Mouse (Mus musculus) neural tube, embryonic 11.5 days (tissue): ENCODE data around the gene Lsm4. TPM values are rescaled to one million over a fixed set of nuclear protein-coding genes. Genes with fewer than 3 reads are reported as not detected.

Source experiments
- ATAC-seq: fragments of 200-750 bp; cut with Nextera tagmentation; 2 replicates; pipeline ENCODE4 v1.8.0; 2017; ENCODE audit warnings: moderate number of reproducible peaks, mild to moderate bottlenecking, moderate TSS enrichment, moderate library complexity; ENCODE audit not compliant: insufficient read depth, low FRiP score, low TSS enrichment
- DNase-seq: peaks from one replicate; pipeline ENCODE4 v3.0.0-alpha.2; 2015; ENCODE audit warnings: low spot score
- H3K27ac ChIP-seq: fragments of 300-500 bp; sonication (generic); 2 replicates; pipeline ENCODE4 v1.5.1; 2014; ENCODE audit warnings: low read depth, mild to moderate bottlenecking, low read length
- H3K27me3 ChIP-seq: fragments of 300-500 bp; sonication (generic); 2 replicates; pipeline ENCODE4 v1.6.1; 2014; ENCODE audit warnings: mild to moderate bottlenecking, low read length, mixed read lengths; ENCODE audit not compliant: control insufficient read depth, insufficient read depth
- H3K36me3 ChIP-seq: fragments of 300-500 bp; sonication (generic); 2 replicates; pipeline ENCODE4 v1.6.1; 2014; ENCODE audit warnings: mild to moderate bottlenecking, low read length, moderate library complexity, mixed read lengths; ENCODE audit not compliant: control insufficient read depth, insufficient read depth
- H3K4me1 ChIP-seq: fragments of 300-500 bp; sonication (generic); 2 replicates; pipeline ENCODE4 v1.6.1; 2014; ENCODE audit warnings: low read length, mixed read lengths; ENCODE audit not compliant: control insufficient read depth, insufficient read depth
- H3K4me2 ChIP-seq: fragments of 300-500 bp; sonication (generic); 2 replicates; pipeline ENCODE4 v1.6.1; 2014; ENCODE audit warnings: low read depth, mild to moderate bottlenecking, moderate library complexity
- H3K4me3 ChIP-seq: fragments of 300-500 bp; sonication (generic); 2 replicates; pipeline ENCODE4 v1.5.1; 2014; ENCODE audit warnings: low read depth, low read length
- H3K9ac ChIP-seq: fragments of 300-500 bp; sonication (generic); 2 replicates; pipeline ENCODE4 v1.6.1; 2014; ENCODE audit warnings: mild to moderate bottlenecking, low read length
- H3K9me3 ChIP-seq: fragments of 300-500 bp; sonication (generic); 2 replicates; pipeline ENCODE4 v1.6.1; 2016; ENCODE audit warnings: low read length; ENCODE audit not compliant: control insufficient read depth
- WGBS: fragments of 180-500 bp; shearing (Covaris S2); extraction: QIAGEN DNeasy Blood & Tissue Kit; methylation state at CpG from one replicate; pipeline ENCODE4 v1.1.7; 2014; 5-methylcytosine and 5-hydroxymethylcytosine counted together
- polyA plus RNA-seq: library from polyadenylated mRNA; unstranded; fragments of >200 nt; fragmentation: Nextera tagmentation; extraction: Ambion mirVana; gene quantifications from 2 replicates; pipeline ENCODE4 v1.2.1, GENCODE M21; 2014

The Lsm4 gene
- polyA plus RNA-seq = 298 and 301 TPM in 2 replicates

DNA sequence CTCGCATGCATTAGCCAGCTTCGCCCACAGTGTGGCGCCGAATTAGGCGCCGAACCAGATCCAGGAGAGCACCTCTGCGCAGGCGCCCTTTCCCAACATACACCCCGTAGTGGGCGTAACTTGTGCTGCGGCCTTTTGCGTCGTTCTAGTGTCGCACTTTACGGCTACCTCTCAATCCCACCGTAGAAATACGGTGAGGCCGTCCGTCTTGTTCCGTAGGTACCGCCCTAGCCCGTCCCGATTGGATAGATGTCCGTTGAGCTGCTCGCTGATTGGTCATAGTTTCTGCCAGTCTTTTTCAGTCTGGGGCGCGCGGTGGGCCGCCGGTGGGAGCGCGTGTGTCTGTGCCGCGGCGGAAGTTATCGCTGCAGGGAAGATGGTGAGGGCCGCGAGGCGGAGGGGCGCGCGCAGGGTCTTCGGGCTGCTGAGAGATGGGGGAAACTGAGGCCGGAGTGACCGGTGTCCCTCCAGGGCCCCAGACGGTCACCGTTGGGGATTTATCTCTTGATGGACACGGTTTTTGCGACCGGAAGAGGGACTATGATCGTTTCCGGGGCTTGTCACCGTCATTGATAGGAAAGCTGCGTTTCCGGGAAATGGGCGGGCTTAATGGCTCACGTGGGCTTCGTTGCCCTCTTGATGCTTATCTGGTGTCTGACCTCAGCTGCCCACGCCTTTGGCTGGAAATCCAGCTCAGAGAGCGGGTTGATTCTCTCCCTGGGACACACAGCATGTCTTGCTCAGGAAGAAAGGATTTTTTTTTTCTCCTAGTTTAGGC, at the start of gene Lsm4:
Gene Lsm4 (plus strand): TSS at position 170 of the 778 bp plus-strand sequence.
- ATAC-seq (peak; percentile 97), DNase-seq (peak; percentile 98)
- peak within 1 kb of the TSS; percentile 76 for H3K4me2 ChIP-seq
- peak within 1 kb of the TSS; percentile 50 for H3K4me3 ChIP-seq
- H3K4me1 ChIP-seq = peaks cover 7% of the 10 kb centered on the region
- H3K27me3 ChIP-seq = no peaks in the 10 kb centered on the region
- no peaks in the 10 kb centered on the region for H3K9me3 ChIP-seq
- peak within 1 kb of the TSS; percentile 66 for H3K9ac ChIP-seq
- peaks cover 5% of the 10 kb centered on the region for H3K36me3 ChIP-seq
- under 1% methylated on average over 60 of the region's 60 CpGs for WGBS
- peak within 1 kb of the TSS; percentile 78 for H3K27ac ChIP-seq

DNA sequence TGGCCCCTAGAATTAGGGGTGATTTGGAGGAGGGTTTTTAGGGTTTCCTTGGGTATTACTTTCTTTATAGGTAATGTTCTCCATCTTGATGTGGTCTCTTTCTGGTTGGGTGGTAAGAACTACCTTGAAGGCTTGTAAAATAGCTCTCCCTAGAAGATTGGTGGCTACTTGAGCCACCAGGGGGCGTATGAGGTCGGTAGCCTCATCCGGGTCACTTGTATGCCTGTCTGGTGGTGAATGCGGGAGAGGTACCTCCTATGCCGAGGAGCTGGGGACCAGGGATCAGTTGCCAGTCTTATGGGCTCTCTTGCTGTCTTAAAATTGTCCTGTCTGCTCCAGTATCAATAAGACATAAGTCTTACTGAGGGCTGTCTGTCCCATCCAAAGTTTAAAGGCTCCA, 47.9 kb upstream of the Lsm4 start:
- Histone ChIP-seq H3K36me3 (no peaks in the 10 kb centered on the region), H3K27me3 (no peaks in the 10 kb centered on the region), H3K9me3 (no peaks in the 10 kb centered on the region), H3K4me3 (no peak overlapping the region), H3K9ac (no peak overlapping the region), H3K27ac (no peak overlapping the region), H3K4me2 (no peak overlapping the region), H3K4me1 (peaks cover 2% of the 10 kb centered on the region; the same call in 1 of the 2 replicates)
- WGBS = 21% methylated on average over 5 of the region's 5 CpGs
- ATAC-seq (no peak), DNase-seq (peak; percentile 58)

DNA sequence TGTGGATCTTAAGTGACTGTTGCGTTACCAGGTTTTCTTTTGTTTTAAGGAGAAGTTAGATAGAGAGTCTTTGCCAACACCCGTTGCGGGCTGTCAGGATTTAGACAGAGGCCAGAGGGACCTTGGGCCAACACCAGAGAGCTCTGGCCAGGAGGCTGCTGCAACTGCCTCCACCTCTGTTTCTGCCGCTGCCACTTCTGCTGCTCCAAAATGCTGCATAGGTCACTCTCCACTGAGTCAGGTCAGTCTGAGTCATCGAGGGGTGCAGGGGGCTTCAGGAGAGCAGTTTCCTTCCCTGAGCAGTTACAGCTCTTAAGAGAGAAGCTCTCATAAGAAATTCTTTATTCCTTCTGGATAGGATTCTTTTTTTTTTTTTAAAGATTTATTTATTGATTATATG, 46.0 kb upstream of the Lsm4 start:
- Histone ChIP-seq H3K4me2 (no peak overlapping the region), H3K36me3 (no peaks in the 10 kb centered on the region), H3K9me3 (no peaks in the 10 kb centered on the region), H3K9ac (no peak overlapping the region), H3K4me3 (no peak overlapping the region), H3K27me3 (peaks cover 11% of the 10 kb centered on the region), H3K27ac (no peak overlapping the region), H3K4me1 (peaks cover 10% of the 10 kb centered on the region; the same call in 1 of the 2 replicates)
- ATAC-seq = no peak
- DNase-seq = no peak
- 88% methylated on average over 5 of the region's 5 CpGs for WGBS

DNA sequence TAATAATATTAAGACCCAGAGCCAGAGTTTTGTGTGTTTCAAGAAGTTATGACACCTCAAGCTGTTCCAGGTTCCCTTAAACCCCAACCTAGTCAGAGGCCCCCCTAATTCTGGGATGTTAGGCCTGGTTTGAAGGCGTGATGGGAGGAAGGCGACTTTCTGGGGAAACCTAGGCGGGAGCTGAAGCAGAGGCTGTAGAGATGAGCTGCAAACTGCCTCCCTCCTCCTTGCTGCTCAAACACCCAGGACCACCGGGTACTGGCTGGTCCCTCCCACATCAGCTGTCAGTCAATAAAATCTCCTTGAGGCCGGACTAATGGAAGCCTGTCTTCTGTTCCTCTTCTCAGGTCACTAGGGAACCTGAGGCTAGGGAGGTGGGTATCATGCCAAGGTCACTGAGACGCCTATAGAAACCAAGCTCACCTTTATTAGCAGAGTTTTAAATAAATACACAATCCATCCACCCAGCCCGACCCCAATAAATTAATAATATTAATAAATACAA, 44.0 kb upstream of the Lsm4 start:
- Histone ChIP-seq H3K9ac (peak overlapping the region; percentile 58), H3K9me3 (no peaks in the 10 kb centered on the region), H3K4me3 (peak overlapping the region; percentile 36; the same call in 1 of the 2 replicates), H3K4me2 (peak overlapping the region; percentile 57), H3K36me3 (no peaks in the 10 kb centered on the region), H3K27ac (no peak overlapping the region), H3K4me1 (peaks cover 10% of the 10 kb centered on the region; the same call in 1 of the 2 replicates), H3K27me3 (peaks cover 11% of the 10 kb centered on the region)
- DNase-seq (no peak), ATAC-seq (0 out of 2 replicates have a peak, but pooled peaks have one; percentile 2)
- WGBS = 60% methylated on average over 7 of the region's 7 CpGs

DNA sequence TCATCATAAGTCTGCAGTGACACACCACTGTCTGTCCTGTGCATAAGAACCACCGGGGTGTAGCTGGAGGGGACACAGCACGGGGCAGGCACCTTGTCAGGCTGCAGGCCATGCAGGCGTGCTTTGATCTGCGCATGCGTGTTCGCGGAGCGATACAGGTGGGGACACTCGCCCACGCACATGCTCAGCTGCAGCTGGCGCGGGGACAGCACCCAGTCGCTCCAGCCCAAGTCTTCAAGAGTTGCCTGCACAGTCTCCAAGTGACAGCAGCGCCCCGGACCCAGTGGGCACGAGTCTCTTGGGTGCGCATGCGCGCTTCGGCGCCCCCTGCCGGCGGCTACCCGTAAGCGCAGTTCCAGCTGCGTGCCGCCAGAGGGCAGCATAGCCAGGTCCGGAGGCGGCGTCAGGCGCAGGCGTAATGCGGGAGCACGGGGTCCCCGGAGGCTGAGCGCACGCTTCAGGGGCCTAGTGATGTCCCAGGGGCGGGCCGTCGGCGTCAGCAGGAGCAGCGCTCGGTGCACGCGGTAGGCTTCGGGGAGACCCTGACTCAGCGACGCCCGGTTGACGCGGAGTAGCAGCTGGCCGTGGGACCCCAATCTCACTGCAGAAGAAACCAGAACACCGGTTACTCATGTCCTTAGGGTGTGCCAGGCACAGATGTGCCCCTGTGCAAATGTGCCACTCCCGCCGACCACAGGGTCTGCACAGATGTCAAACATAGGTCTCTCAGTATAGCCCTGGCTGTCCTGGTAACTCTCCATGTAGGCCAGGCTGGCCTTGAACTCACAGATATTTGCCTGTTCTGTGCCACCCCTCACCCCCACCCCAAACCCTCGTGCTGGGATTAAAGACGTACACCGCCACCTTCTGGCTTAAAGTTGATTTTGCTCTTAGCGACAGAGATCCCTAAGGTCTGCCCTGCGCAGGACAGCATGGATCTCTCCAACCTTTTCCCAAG, 43.2 kb upstream of the Lsm4 start:
- Histone ChIP-seq H3K27me3 (peaks cover 11% of the 10 kb centered on the region), H3K9ac (peak overlapping the region; percentile 58), H3K4me3 (peak overlapping the region; percentile 36), H3K4me2 (peak overlapping the region; percentile 57), H3K36me3 (no peaks in the 10 kb centered on the region), H3K9me3 (no peaks in the 10 kb centered on the region), H3K27ac (no peak overlapping the region), H3K4me1 (peaks cover 10% of the 10 kb centered on the region; the same call in 1 of the 2 replicates)
- peak; percentile 95 for DNase-seq
- WGBS = 1% methylated on average over 60 of the region's 60 CpGs
- peak; percentile 89 for ATAC-seq

DNA sequence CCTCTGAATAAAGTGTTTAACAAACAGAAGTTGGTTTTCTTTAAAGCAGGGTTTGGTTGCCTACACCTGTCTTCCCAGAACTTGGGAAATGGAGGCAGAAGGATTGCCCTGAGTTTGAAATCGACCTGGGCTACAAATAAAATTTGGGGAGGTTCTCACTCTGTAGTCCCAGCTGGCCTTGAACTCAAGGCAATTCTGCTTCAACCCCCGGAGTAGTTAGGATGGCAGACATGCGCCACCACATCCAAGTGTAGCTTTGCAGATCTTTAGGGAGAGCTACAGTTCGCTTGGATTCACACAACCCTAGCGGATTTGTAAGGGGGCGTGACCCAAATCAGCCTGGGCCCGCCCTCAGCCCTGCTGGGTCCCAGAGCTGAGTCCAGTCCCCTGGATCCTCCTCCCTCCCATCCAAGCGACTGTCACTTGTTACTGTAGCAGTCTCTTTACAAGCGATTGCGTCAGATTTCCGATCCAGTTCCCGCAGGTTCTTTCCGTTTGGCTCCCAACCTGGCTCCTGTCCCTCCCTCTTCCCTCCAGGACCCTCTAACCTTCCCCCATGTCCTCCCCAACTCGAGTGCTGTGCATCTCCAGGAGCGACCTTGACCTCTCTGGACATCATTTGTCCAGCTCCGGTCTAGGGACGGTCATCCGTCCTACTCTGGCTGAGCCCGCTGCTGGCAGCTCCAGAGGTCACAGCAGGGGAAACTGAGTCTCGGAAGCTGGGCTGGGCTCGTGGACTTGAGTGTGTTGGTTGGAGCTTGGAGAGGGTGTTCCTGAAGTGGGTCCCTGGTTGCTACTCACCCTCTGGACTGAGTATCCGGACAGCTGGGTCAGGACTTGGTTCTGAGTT, 42.3 kb upstream of the Lsm4 start:
- WGBS = 11% methylated on average over 22 of the region's 22 CpGs

DNA sequence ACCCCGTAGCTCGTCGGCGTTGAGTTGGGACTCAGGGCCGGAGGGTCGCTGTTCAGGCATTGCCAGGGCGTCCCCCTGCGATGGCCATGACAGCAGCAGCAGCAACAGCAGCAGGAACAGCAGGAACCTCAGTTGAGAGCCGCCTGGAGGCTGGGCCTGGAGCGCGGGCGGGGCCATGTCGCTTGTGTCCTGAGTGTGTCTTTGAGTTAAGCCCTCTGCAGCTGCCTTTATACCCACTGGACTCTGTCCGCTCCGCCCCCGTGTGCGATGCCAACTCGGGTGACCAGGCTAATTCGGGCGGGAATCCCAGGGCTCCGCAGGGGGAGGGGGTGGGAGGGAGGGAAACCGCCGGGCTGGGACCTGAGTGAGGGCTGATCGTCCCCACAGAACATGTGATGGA, 41.6 kb upstream of the Lsm4 start:
- Histone ChIP-seq H3K9me3 (no peaks in the 10 kb centered on the region), H3K9ac (no peak overlapping the region), H3K27me3 (peaks cover 11% of the 10 kb centered on the region), H3K4me1 (peaks cover 10% of the 10 kb centered on the region; the same call in 1 of the 2 replicates), H3K27ac (no peak overlapping the region), H3K4me2 (no peak overlapping the region), H3K4me3 (no peak overlapping the region), H3K36me3 (no peaks in the 10 kb centered on the region)
- DNase-seq = no peak
- ATAC-seq = no peak
- 19% methylated on average over 23 of the region's 24 CpGs for WGBS

More for the DNA sequence above, 42.3 kb upstream of the Lsm4 start:
- Histone ChIP-seq H3K4me2 (no peak overlapping the region; the same call in 1 of the 2 replicates), H3K9ac (peak overlapping the region; percentile 58), H3K27me3 (peaks cover 11% of the 10 kb centered on the region), H3K4me1 (peaks cover 10% of the 10 kb centered on the region; the same call in 1 of the 2 replicates), H3K27ac (no peak overlapping the region), H3K4me3 (no peak overlapping the region), H3K36me3 (no peaks in the 10 kb centered on the region), H3K9me3 (no peaks in the 10 kb centered on the region)
- ATAC-seq (no peak), DNase-seq (no peak)
